Mouse (Mus musculus) embryonic fibroblast, embryonic 13.5 days (primary cell): ENCODE results near the gene Myog. TPM values are rescaled to one million over a fixed set of nuclear protein-coding genes. Genes with fewer than 3 reads are reported as not detected.

Experiments
- H3K27ac ChIP-seq: 2 replicates; pipeline ENCODE4 v1.5.1; 2012; ENCODE audit warnings: low read length, control low read depth, inconsistent platforms; ENCODE audit not compliant: insufficient read depth
- H3K4me1 ChIP-seq: 2 replicates; pipeline ENCODE4 v1.6.1; 2011; ENCODE audit warnings: low read length; ENCODE audit not compliant: control insufficient read depth, insufficient read depth
- H3K4me3 ChIP-seq: 2 replicates; pipeline ENCODE4 v1.5.1; 2011; ENCODE audit warnings: mild to moderate bottlenecking, control low read depth, low read length; ENCODE audit not compliant: insufficient read depth
- CTCF ChIP-seq: IDR thresholded peaks from 2 replicates; pipeline ENCODE4 v1.5.1; 2011; ENCODE audit warnings: mild to moderate bottlenecking, control low read depth, low read length, moderate library complexity, borderline replicate concordance; ENCODE audit not compliant: insufficient read depth
- POLR2A ChIP-seq: IDR thresholded peaks from 2 replicates; pipeline ENCODE4 v1.6.1; 2011; ENCODE audit warnings: low read depth, mild to moderate bottlenecking, control low read depth, low read length, moderate library complexity
- polyA plus RNA-seq: library from polyadenylated mRNA; stranded (reverse); fragments of >200 nt; gene quantifications from 2 replicates; pipeline ENCODE4 v1.2.4, GENCODE M21; 2011; ENCODE audit warnings: low read depth; ENCODE audit not compliant: missing spikeins, insufficient read length

Gene Myog
- polyA plus RNA-seq, 1 experiment: not detected

DNA sequence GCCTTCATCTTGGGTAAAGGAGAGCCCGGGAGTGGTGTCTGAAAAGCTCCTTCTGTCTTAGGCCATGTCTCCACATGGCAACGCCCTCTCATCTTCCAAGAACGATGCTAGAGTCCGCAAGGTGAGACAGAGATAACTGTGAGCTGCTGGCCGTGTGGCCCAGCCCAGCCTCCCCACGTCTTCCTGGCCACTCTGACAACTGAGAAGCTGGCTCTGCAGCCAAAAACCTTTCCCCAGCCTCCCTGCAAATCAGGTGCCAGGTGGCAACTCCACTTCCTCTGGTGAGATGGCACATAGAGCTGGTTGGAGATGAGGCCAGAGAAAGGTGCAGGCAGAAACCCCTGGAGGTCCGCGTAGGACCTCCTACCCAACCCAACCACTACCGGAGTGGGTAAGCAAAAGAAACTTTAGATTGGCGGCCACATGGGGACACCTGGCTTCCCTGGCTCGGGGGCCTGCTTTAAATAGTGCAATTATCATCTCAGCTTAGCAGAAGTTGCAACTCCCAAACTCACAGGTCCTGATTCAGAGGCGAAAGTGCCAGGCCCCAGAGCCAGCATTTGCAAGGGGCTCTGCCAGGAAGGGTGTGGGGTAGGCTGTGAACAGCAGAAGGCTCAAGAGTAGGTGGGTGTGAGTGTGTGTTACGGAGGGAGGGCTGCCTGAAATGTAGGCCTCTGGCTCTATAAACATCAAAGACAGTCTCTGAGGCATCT is 45.6 kb downstream of the Myog start:
- Histone ChIP-seq H3K27ac (no peak overlapping the region), H3K4me1 (peaks cover 3% of the 10 kb centered on the region; the same call in 1 of the 2 replicates), H3K4me3 (no peak overlapping the region)
- TF ChIP-seq CTCF (no peak), POLR2A (no peak)

DNA sequence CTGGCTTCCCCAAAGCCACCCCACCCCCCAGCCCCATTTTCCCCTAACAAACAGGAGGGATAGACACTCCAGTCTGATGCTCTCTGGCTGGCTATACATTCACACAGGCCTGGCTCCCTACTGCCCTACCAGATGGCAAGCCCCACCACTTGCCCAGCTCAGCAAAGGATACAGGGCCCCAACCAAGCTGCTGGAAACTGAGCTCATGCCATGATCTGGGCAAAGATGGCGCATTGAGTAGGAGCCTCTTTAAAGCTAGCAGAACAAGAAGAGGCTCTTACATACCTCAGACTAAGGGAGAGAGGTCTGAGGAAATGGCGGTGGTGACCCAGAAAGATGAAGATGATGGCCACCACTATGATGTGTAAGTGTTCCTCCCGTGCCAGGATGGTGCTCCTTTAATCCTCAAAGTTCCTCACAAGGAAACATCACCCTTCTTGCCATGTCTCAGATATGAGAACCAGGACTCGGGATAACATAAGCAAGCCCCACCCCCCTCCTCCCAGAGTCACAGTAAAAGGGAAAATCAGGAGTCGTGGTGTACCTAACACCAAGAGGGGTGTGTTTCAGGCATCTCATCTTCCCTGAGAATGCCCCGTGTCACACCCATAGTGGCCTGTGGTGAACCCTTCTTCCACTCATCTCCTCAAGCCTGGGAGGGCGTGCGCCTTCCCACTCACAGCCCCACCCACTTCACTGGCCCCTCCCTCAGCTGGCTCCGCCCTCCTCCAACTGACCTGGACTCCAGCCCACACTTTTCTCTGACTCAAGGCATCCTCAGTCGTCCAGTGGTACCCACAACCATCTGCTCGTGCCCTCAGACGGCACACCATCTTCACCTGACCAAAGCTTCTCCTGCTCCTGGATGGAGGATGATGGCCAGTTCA is 46.4 kb downstream of the Myog start:
- no peak for TF ChIP-seq POLR2A
- no peak for TF ChIP-seq CTCF
- H3K27ac ChIP-seq: no peak overlapping the region
- H3K4me1 ChIP-seq: peaks cover 3% of the 10 kb centered on the region; the same call in 1 of the 2 replicates
- no peak overlapping the region for H3K4me3 ChIP-seq

DNA sequence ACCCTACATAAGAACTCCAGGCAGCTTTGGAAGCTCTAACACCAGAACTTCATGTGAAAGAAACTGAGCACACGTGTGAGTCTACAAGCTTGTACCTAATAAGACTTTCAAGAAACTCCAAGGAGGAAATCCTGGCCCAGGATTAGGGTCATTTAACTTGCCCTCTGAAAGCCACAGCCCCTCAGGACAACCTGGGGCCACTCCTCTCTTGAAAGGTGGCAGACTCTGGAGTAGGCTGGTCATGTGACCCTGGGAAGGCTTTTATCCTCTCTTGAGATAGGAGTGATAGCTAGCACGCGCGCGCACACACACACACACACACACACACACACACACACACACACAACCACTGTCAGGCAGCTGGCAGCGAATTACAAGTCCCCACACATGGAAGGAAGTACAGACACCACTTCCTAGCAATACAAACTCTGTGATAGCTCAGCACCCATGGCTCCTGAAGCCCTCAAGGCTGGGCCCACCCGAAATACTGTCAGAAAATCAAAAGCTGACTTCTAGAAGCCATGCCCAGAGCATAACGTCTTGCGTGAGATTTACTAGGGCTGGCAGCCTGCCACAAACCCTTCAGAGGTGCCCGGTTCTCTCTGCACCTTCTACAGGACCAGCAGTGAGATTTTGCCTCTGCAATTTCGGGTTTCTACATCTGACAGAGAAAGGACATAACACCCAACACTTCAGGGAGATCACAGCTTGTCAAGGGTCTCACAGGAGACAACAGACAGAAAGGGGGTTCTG is 47.3 kb downstream of the Myog start:
- TF ChIP-seq POLR2A (no peak), CTCF (no peak)
- H3K27ac ChIP-seq: no peak overlapping the region
- peaks cover 3% of the 10 kb centered on the region; the same call in 1 of the 2 replicates for H3K4me1 ChIP-seq
- no peak overlapping the region for H3K4me3 ChIP-seq

DNA sequence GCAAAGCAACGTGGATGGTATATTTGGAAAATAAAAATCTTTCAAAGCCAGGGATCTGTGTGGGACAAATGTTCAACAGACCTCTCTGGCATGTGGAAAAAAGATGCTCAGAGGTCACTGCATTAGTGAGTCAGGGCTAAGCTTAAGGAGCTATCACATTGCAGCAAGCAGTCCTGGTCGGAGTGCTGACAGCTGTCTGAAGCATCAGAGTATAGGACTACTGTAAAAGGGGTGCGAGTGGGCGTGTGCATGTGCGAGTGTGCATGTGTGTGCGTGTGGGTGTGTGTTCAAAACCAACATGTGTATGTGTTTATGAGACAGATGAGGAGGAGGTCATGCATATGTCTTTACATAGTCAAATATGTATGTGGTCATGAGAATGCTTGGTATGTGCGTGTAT is 49.4 kb downstream of the Myog start:
- H3K4me1 ChIP-seq: no peaks in the 10 kb centered on the region
- no peak overlapping the region for H3K4me3 ChIP-seq
- no peak overlapping the region for H3K27ac ChIP-seq
- TF ChIP-seq POLR2A: no peak
- TF ChIP-seq CTCF: no peak

DNA sequence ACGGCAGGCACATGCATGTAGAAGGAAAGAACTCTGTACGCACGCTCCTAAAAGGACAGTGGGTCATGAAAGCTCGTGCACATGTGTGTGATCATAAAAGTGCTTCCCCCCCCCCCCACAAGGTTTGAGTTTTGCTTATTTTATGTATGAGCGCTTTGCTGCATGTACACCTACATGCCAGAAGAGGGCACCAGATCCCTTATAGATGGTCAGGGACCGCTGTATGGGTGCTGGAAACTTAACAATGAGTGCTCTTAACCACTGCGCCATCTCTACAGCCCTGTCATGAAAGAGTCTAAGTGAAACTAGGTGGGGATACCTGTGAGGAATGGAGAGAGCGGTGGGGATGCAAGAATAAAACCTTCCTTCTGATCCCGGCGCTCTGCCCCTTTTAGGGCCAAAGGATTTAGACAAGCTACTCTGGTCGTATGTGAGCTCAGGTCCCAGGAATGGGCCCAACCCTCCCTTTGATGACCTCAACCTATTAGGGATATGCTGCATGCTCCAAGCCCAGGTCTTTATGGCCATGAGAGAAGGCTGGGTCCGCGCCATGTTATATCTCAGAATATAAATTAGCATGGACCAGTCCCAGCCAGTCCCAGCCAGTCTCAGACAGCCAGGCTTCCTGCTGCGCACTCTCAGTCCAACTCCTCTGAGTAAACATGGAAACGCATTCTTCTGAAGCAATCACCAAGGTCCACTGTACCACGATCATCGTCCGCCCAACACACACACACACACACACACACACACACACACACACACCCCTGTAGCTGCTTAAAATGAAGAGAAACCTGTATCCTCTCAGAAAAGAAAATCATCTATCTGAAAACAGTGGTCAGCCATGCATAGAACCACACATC is 50.2 kb downstream of the Myog start:
- TF ChIP-seq CTCF (no peak), POLR2A (no peak)
- Histone ChIP-seq H3K27ac (no peak overlapping the region), H3K4me3 (no peak overlapping the region), H3K4me1 (no peaks in the 10 kb centered on the region)

DNA sequence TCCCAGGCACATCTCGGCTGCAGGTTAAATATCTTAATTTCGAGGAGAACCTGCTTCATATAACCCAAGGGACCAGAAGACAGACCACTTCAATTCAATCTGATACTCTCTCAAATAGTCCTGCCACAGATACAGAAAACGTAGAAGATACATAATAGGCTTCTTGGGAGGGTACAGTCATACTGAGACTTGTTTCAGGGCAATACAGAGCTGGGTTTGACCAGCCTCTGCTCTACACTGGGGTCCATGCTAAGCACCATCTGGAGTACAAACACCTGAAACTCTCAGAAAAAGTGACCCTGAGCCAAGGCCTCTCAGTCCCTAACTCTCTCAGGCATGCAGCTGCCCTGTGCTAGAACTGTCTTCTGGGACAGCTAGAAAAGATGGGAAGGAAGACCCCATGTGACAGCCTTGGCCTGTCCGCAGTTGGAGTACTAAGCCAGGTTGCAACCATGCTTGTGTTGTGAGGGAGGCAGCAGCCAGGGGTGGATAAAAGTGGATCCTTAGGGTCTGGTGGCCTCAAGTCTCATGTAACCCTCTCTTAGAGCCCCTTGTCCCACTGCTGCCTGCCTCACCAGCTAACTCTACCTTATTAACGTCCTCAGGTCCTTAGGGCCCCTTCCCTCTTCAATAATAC is 52.0 kb downstream of the Myog start:
- Histone ChIP-seq H3K4me3 (no peak overlapping the region), H3K27ac (no peak overlapping the region), H3K4me1 (no peaks in the 10 kb centered on the region; the same call in 1 of the 2 replicates)
- TF ChIP-seq CTCF (no peak), POLR2A (no peak)

Other genes with a start within 250 kb of the Myog start
- gene Btg2, start 210.9 kb upstream of the Myog start, polyA plus RNA-seq: 96.4 and 125 TPM in 2 replicates
- not detected in 2 replicates for gene Chit1, start 178.7 kb upstream of the Myog start, polyA plus RNA-seq
- gene Chil1, start 107.8 kb upstream of the Myog start, polyA plus RNA-seq: 5.0 and 9.6 TPM in 2 replicates
- not detected in 2 replicates for gene Mybph, start 96.5 kb upstream of the Myog start, polyA plus RNA-seq
- 0.20 and 0.79 TPM in 2 replicates for gene Adora1, start 54.6 kb upstream of the Myog start, polyA plus RNA-seq
- 1.2 and 1.4 TPM in 2 replicates for gene Ppfia4, start 42.9 kb downstream of the Myog start, polyA plus RNA-seq
- gene Tmem183a, start 72.0 kb downstream of the Myog start, polyA plus RNA-seq: 66.3 and 68.0 TPM in 2 replicates
- not detected in 2 replicates for gene 4933406M09Rik, start 96.0 kb downstream of the Myog start, polyA plus RNA-seq
- 135 and 158 TPM in 2 replicates for gene Cyb5r1, start 115.6 kb downstream of the Myog start, polyA plus RNA-seq
- 87.5 and 99.8 TPM in 2 replicates for gene Adipor1, start 125.4 kb downstream of the Myog start, polyA plus RNA-seq
- 14.0 and 16.4 TPM in 2 replicates for gene Klhl12, start 165.5 kb downstream of the Myog start, polyA plus RNA-seq
- 21.5 and 22.7 TPM in 2 replicates for gene Rabif, start 204.7 kb downstream of the Myog start, polyA plus RNA-seq